Mouse (Mus musculus): ENCODE data around the gene Tmc8. TPM values are rescaled to one million over a fixed set of nuclear protein-coding genes. Genes with fewer than 3 reads are reported as not detected.

The Tmc8 gene
- polyA plus RNA-seq, 1 experiment from 2014 or later, result 3.7 TPM

GRCm38 (mm10) chr11:117778031-117778430 lies 3.8 kb upstream of the Tmc8 start:
- Histone ChIP-seq H3K9me3 (replicated peaks; ENCODE audit: control insufficient read depth, low read length) (no peaks in the 10 kb centered on the region), H3K9ac (ENCODE audit: low read length) (no peak overlapping the region), H3K4me2 (ENCODE audit: low read depth, low read length) (no peak overlapping the region), H3K36me3 (ENCODE audit: control insufficient read depth, insufficient read depth, low read length) (no peaks in the 10 kb centered on the region; the same call in 1 of the 2 replicates), H3K4me1 (ENCODE audit: control insufficient read depth, insufficient read depth, low read length) (peaks cover 37% of the 10 kb centered on the region), H3K27me3 (ENCODE audit: control insufficient read depth, insufficient read depth, low read length) (no peaks in the 10 kb centered on the region), H3K27ac (ENCODE audit: low read length) (no peak overlapping the region), H3K4me3 (replicated peaks; ENCODE audit: low read length) (no peak overlapping the region)
- WGBS, result 90% methylated on average over 11 of the region's 11 CpGs
- no peak for ATAC-seq (ENCODE audit: insufficient read depth, low FRiP score)

DNA sequence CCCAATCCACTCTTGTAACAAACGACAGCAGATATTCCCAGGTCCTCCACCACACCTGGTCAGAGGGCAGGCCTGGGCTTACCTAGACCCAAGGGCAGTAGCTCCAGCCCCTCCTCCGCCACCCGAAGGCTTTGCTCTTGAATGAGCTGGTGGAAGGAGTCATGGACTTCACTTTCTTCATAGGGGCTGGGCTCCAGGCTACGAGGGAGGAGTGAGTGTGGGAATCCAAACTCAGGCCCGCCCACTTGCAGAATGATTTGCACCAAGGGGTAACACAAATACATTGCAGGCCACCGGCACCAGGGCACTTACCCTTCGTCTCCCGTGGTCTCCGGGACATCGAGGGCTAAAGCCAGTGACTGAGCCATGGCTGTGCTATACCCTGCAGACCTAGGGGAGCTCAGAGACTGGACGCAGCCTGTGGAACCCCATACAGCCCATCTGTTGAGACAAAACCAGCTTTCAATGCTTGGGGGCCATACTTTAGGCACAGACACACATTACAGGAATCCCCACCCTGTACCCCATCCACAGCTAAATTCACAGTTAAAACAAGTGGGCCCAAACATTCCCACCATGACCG lies 2.9 kb upstream of the Tmc8 start:
- no peaks in the 10 kb centered on the region for H3K9me3 ChIP-seq (replicated peaks; ENCODE audit: control insufficient read depth, low read length)
- WGBS, result 46% methylated on average over 12 of the region's 12 CpGs
- H3K27ac ChIP-seq (ENCODE audit: low read length), result peak overlapping the region; percentile 97
- H3K4me1 ChIP-seq (ENCODE audit: control insufficient read depth, insufficient read depth, low read length), result peaks cover 43% of the 10 kb centered on the region
- ATAC-seq (ENCODE audit: insufficient read depth, low FRiP score), result no peak
- H3K9ac ChIP-seq (ENCODE audit: low read length), result peak overlapping the region; percentile 82
- peak overlapping the region; percentile 83 for H3K4me2 ChIP-seq (ENCODE audit: low read depth, low read length)
- H3K27me3 ChIP-seq (ENCODE audit: control insufficient read depth, insufficient read depth, low read length), result no peaks in the 10 kb centered on the region
- peak overlapping the region; percentile 61 for H3K4me3 ChIP-seq (replicated peaks; ENCODE audit: low read length)
- no peaks in the 10 kb centered on the region; the same call in 1 of the 2 replicates for H3K36me3 ChIP-seq (ENCODE audit: control insufficient read depth, insufficient read depth, low read length)

- no peaks in the 10 kb centered on the region for H3K9me3 ChIP-seq (replicated peaks; ENCODE audit: control insufficient read depth, low read length)
- H3K9ac ChIP-seq (ENCODE audit: low read length), result peak overlapping the region; percentile 82
- peak overlapping the region; percentile 61 for H3K4me3 ChIP-seq (replicated peaks; ENCODE audit: low read length)
- peak overlapping the region; percentile 97 for H3K27ac ChIP-seq (ENCODE audit: low read length)
- peak overlapping the region; percentile 83 for H3K4me2 ChIP-seq (ENCODE audit: low read depth, low read length)
- peak; percentile 17; the same call in 1 of the 2 replicates for ATAC-seq (ENCODE audit: insufficient read depth, low FRiP score)
- no peaks in the 10 kb centered on the region for H3K36me3 ChIP-seq (ENCODE audit: control insufficient read depth, insufficient read depth, low read length)
- H3K4me1 ChIP-seq (ENCODE audit: control insufficient read depth, insufficient read depth, low read length), result peaks cover 43% of the 10 kb centered on the region
- 4% methylated on average over 38 of the region's 38 CpGs for WGBS
- H3K27me3 ChIP-seq (ENCODE audit: control insufficient read depth, insufficient read depth, low read length), result no peaks in the 10 kb centered on the region
Measured at GRCm38 (mm10) chr11:117779434-117780198, 2.3 kb upstream of the Tmc8 start.

DNA sequence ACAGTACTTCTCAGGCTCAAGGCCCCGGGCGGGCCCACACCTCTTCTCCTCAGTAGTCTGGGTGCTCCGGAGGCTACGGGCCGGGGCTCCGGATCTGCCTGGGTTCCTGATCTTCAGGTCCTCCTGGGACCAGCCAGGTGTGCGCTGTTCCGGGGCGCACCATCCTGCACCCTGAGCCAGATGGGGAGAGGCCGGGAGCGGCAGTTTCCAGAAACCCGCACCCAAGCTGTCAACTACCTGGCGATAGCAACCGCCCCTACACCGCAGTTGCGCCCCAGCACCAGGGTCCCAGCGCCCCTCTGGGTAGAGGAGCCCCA lies 1.7 kb upstream of the Tmc8 start:
- ATAC-seq (ENCODE audit: insufficient read depth, low FRiP score), result peak; percentile 12; the same call in 1 of the 2 replicates
- peaks cover 43% of the 10 kb centered on the region for H3K4me1 ChIP-seq (ENCODE audit: control insufficient read depth, insufficient read depth, low read length)

DNA sequence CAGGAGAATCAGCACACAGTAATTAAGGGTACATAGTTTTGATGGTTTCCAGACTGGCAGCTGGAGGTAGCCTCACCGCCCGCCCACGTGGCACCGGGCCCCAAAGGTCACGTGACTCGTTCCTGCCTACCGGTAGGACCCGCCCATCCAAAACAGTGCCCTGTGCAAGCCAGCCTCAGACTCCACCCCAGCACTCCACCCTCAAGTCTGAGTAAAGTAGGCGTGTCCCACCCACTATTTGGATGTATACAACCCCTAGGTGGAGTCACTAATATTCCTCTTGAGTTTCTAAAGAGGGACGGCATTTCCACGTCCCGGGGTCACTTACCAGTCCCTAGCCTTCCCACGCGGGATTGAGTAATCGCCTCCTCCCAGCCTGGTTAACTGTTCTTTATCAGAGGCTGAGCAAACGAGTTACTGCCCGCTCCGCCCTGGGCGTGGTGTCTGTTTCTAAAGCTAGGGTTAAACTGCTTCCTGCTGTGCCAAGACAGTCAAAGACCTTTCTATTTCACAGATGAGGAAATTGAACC lies 1.2 kb upstream of the Tmc8 start:
- H3K9ac ChIP-seq (ENCODE audit: low read length), result peak overlapping the region; percentile 82
- H3K27ac ChIP-seq (ENCODE audit: low read length), result peak overlapping the region; percentile 97
- no peaks in the 10 kb centered on the region for H3K9me3 ChIP-seq (replicated peaks; ENCODE audit: control insufficient read depth, low read length)
- no peaks in the 10 kb centered on the region for H3K36me3 ChIP-seq (ENCODE audit: control insufficient read depth, insufficient read depth, low read length)
- peak; percentile 84 for ATAC-seq (ENCODE audit: insufficient read depth, low FRiP score)
- H3K4me3 ChIP-seq (replicated peaks; ENCODE audit: low read length), result peak overlapping the region; percentile 61
- peak overlapping the region; percentile 83 for H3K4me2 ChIP-seq (ENCODE audit: low read depth, low read length)
- WGBS, result 3% methylated on average over 19 of the region's 19 CpGs
- H3K4me1 ChIP-seq (ENCODE audit: control insufficient read depth, insufficient read depth, low read length), result peaks cover 43% of the 10 kb centered on the region
- no peaks in the 10 kb centered on the region for H3K27me3 ChIP-seq (ENCODE audit: control insufficient read depth, insufficient read depth, low read length)

More for the DNA sequence above, 1.7 kb upstream of the Tmc8 start:
- Histone ChIP-seq H3K36me3 (ENCODE audit: control insufficient read depth, insufficient read depth, low read length) (no peaks in the 10 kb centered on the region), H3K4me3 (replicated peaks; ENCODE audit: low read length) (peak overlapping the region; percentile 61), H3K9me3 (replicated peaks; ENCODE audit: control insufficient read depth, low read length) (no peaks in the 10 kb centered on the region), H3K4me2 (ENCODE audit: low read depth, low read length) (peak overlapping the region; percentile 83), H3K27me3 (ENCODE audit: control insufficient read depth, insufficient read depth, low read length) (no peaks in the 10 kb centered on the region), H3K27ac (ENCODE audit: low read length) (peak overlapping the region; percentile 97), H3K9ac (ENCODE audit: low read length) (peak overlapping the region; percentile 82)
- 4% methylated on average over 17 of the region's 17 CpGs for WGBS

DNA sequence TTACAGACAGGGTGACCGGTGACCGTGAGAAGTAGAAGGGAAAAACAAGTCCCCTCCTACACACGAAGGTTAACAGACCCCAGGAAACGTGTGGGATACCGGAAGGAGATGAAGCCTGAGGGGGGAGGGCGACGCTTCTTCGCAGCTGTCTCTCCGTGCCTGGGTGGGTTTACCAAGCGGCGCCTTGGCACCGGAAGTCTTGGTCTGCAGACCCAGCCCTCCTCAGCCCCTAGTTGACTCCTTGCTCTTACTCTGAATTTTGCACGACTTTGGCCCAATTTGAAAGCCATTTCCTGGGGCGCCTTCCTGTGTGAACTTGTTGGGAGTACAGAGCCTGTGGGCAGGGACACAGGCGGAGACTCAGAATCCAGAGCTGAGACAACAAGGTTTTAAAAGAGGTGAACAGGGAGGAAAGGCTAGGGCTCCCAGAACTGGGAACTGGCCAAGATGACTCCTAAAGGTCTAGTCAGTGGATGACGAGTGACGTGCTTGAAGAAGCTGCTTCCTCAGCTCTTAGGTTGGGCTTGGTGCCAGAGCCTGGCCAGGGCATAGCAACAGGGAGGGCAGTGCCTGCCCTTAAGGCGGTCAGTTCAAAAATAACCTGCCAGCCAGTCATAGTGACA lies 566 bp upstream of the Tmc8 start:
- peak; percentile 3; the same call in 1 of the 2 replicates for ATAC-seq (ENCODE audit: insufficient read depth, low FRiP score)
- peak overlapping the region; percentile 97 for H3K27ac ChIP-seq (ENCODE audit: low read length)
- no peaks in the 10 kb centered on the region for H3K36me3 ChIP-seq (ENCODE audit: control insufficient read depth, insufficient read depth, low read length)
- no peaks in the 10 kb centered on the region for H3K27me3 ChIP-seq (ENCODE audit: control insufficient read depth, insufficient read depth, low read length)
- WGBS, result 17% methylated on average over 18 of the region's 18 CpGs
- peak overlapping the region; percentile 83 for H3K4me2 ChIP-seq (ENCODE audit: low read depth, low read length)
- peak overlapping the region; percentile 61 for H3K4me3 ChIP-seq (replicated peaks; ENCODE audit: low read length)
- peak overlapping the region; percentile 56 for H3K9ac ChIP-seq (ENCODE audit: low read length)
- peaks cover 43% of the 10 kb centered on the region for H3K4me1 ChIP-seq (ENCODE audit: control insufficient read depth, insufficient read depth, low read length)
- no peaks in the 10 kb centered on the region for H3K9me3 ChIP-seq (replicated peaks; ENCODE audit: control insufficient read depth, low read length)

- 56% methylated on average over 9 of the region's 9 CpGs for WGBS
- H3K27ac ChIP-seq (ENCODE audit: low read length), result peak overlapping the region; percentile 97
- H3K4me3 ChIP-seq (replicated peaks; ENCODE audit: low read length), result peak overlapping the region; percentile 29
- H3K36me3 ChIP-seq (ENCODE audit: control insufficient read depth, insufficient read depth, low read length), result no peaks in the 10 kb centered on the region
- peak overlapping the region; percentile 54 for H3K9ac ChIP-seq (ENCODE audit: low read length)
- peaks cover 43% of the 10 kb centered on the region for H3K4me1 ChIP-seq (ENCODE audit: control insufficient read depth, insufficient read depth, low read length)
- peak overlapping the region; percentile 83 for H3K4me2 ChIP-seq (ENCODE audit: low read depth, low read length)
- no peaks in the 10 kb centered on the region for H3K9me3 ChIP-seq (replicated peaks; ENCODE audit: control insufficient read depth, low read length)
- no peak for ATAC-seq (ENCODE audit: insufficient read depth, low FRiP score)
- no peaks in the 10 kb centered on the region for H3K27me3 ChIP-seq (ENCODE audit: control insufficient read depth, insufficient read depth, low read length)
Measured at GRCm38 (mm10) chr11:117782705-117783034, 794 bp downstream of the Tmc8 start.

DNA sequence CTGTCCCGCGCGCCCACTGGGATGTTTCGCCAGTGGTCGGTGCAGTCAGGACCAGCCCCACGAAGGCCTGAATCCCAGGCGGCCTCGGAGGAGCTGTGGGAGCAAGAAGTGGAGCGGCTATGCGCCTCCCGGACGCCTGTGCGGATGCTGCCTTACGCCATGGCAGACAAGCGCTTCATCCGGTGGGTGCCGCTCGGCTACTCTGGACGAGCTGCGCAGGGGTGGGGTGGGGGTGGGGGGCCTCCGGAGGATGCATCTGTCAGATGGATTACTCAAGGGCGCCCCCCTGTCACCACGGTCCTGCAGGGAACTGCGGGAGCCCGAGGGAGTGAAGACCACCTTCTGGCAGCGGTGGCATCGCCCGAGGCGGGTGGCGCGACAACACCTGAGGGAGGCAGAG lies 1.2 kb downstream of the Tmc8 start:
- Histone ChIP-seq H3K4me1 (ENCODE audit: control insufficient read depth, insufficient read depth, low read length) (peaks cover 43% of the 10 kb centered on the region), H3K4me3 (replicated peaks; ENCODE audit: low read length) (peak overlapping the region; percentile 29), H3K9ac (ENCODE audit: low read length) (peak overlapping the region; percentile 54), H3K27me3 (ENCODE audit: control insufficient read depth, insufficient read depth, low read length) (no peaks in the 10 kb centered on the region), H3K27ac (ENCODE audit: low read length) (peak overlapping the region; percentile 97; the same call in 1 of the 2 replicates), H3K36me3 (ENCODE audit: control insufficient read depth, insufficient read depth, low read length) (no peaks in the 10 kb centered on the region), H3K9me3 (replicated peaks; ENCODE audit: control insufficient read depth, low read length) (no peaks in the 10 kb centered on the region), H3K4me2 (ENCODE audit: low read depth, low read length) (peak overlapping the region; percentile 83)
- WGBS, result 7% methylated on average over 31 of the region's 31 CpGs
- no peak for ATAC-seq (ENCODE audit: insufficient read depth, low FRiP score)

Data from stomach, embryonic 16.5 days (tissue).